Mouse (Mus musculus): ENCODE results near the gene Dph5. TPM values are rescaled to one million over a fixed set of nuclear protein-coding genes. Genes with fewer than 3 reads are reported as not detected.
A peak's percentile ranks its signal among the peaks of the same experiment; 100 is the strongest.

Dph5 gene
- polyA plus RNA-seq, 1 experiment from 2014 or later: 21.9 TPM

- no peak overlapping the region for H3K4me2 ChIP-seq (replicated peaks)
- H3K9ac ChIP-seq: no peak overlapping the region
- H3K9me3 ChIP-seq (replicated peaks): no peaks in the 10 kb centered on the region
- ATAC-seq (ENCODE audit: low FRiP score): no peak
- peaks cover 18% of the 10 kb centered on the region for H3K36me3 ChIP-seq
- no peaks in the 10 kb centered on the region for H3K4me1 ChIP-seq
- H3K4me3 ChIP-seq: no peak overlapping the region
- no peak overlapping the region for H3K27ac ChIP-seq
- WGBS: 100% methylated on average over 1 of the region's 1 CpGs
- no peaks in the 10 kb centered on the region for H3K27me3 ChIP-seq
These were observed 76.0 kb downstream of the Dph5 start for GRCm38 (mm10) chr3:115963597-115963996.

- Histone ChIP-seq H3K9ac (no peak overlapping the region), H3K36me3 (peaks cover 13% of the 10 kb centered on the region), H3K27ac (no peak overlapping the region), H3K27me3 (no peaks in the 10 kb centered on the region), H3K4me1 (no peaks in the 10 kb centered on the region), H3K9me3 (replicated peaks) (no peaks in the 10 kb centered on the region), H3K4me3 (no peak overlapping the region), H3K4me2 (replicated peaks) (no peak overlapping the region)
- 63% methylated on average over 5 of the region's 5 CpGs for WGBS
- no peak for ATAC-seq (ENCODE audit: low FRiP score)
These were observed 76.4 kb downstream of the Dph5 start for GRCm38 (mm10) chr3:115964071-115964470.

- Histone ChIP-seq H3K4me1 (0 out of 2 replicates have a peak, but pooled peaks cover 2% of the 10 kb centered on the region), H3K9ac (no peak overlapping the region), H3K27ac (no peak overlapping the region), H3K27me3 (no peaks in the 10 kb centered on the region), H3K36me3 (peaks cover 33% of the 10 kb centered on the region), H3K9me3 (replicated peaks) (no peaks in the 10 kb centered on the region), H3K4me2 (replicated peaks) (no peak overlapping the region), H3K4me3 (no peak overlapping the region)
- ATAC-seq (ENCODE audit: low FRiP score): peak; percentile 73
- 88% methylated on average over 10 of the region's 10 CpGs for WGBS
These were observed 81.3 kb downstream of the Dph5 start for GRCm38 (mm10) chr3:115968745-115969530.

- Histone ChIP-seq H3K9ac (no peak overlapping the region), H3K4me2 (replicated peaks) (no peak overlapping the region), H3K4me3 (no peak overlapping the region), H3K36me3 (peaks cover 44% of the 10 kb centered on the region), H3K27me3 (no peaks in the 10 kb centered on the region), H3K27ac (no peak overlapping the region), H3K4me1 (0 out of 2 replicates have a peak, but pooled peaks cover 2% of the 10 kb centered on the region), H3K9me3 (replicated peaks) (no peaks in the 10 kb centered on the region)
- ATAC-seq (ENCODE audit: low FRiP score): no peak
- WGBS: 96% methylated on average over 20 of the region's 20 CpGs
These were observed 83.6 kb downstream of the Dph5 start for GRCm38 (mm10) chr3:115971045-115971785.

GRCm38 (mm10) chr3:115971891-115972646 lies 84.4 kb downstream of the Dph5 start:
- 0 out of 2 replicates have a peak, but pooled peaks cover 2% of the 10 kb centered on the region for H3K4me1 ChIP-seq
- WGBS: 95% methylated on average over 14 of the region's 14 CpGs
- peaks cover 47% of the 10 kb centered on the region for H3K36me3 ChIP-seq
- no peak for ATAC-seq (ENCODE audit: low FRiP score)
- no peak overlapping the region for H3K27ac ChIP-seq
- H3K4me3 ChIP-seq: no peak overlapping the region
- H3K9ac ChIP-seq: no peak overlapping the region
- H3K27me3 ChIP-seq: no peaks in the 10 kb centered on the region
- no peaks in the 10 kb centered on the region for H3K9me3 ChIP-seq (replicated peaks)
- no peak overlapping the region for H3K4me2 ChIP-seq (replicated peaks)

- Histone ChIP-seq H3K9me3 (replicated peaks) (no peaks in the 10 kb centered on the region), H3K4me2 (replicated peaks) (no peak overlapping the region), H3K27ac (no peak overlapping the region), H3K4me3 (no peak overlapping the region), H3K36me3 (peaks cover 50% of the 10 kb centered on the region), H3K27me3 (no peaks in the 10 kb centered on the region), H3K9ac (no peak overlapping the region), H3K4me1 (0 out of 2 replicates have a peak, but pooled peaks cover under 1% of the 10 kb centered on the region)
- WGBS: 89% methylated on average over 6 of the region's 6 CpGs
- ATAC-seq (ENCODE audit: low FRiP score): no peak
These were observed 86.6 kb downstream of the Dph5 start for GRCm38 (mm10) chr3:115974228-115974627.

- H3K36me3 ChIP-seq: peaks cover 51% of the 10 kb centered on the region
- no peak for ATAC-seq (ENCODE audit: low FRiP score)
- H3K4me3 ChIP-seq: no peak overlapping the region
- H3K9me3 ChIP-seq (replicated peaks): no peaks in the 10 kb centered on the region
- H3K27me3 ChIP-seq: no peaks in the 10 kb centered on the region
- no peak overlapping the region for H3K9ac ChIP-seq
- WGBS: 92% methylated on average over 10 of the region's 10 CpGs
- no peaks in the 10 kb centered on the region for H3K4me1 ChIP-seq
- H3K4me2 ChIP-seq (replicated peaks): no peak overlapping the region
- no peak overlapping the region for H3K27ac ChIP-seq
These were observed 87.4 kb downstream of the Dph5 start for GRCm38 (mm10) chr3:115974995-115975394.

GRCm38 (mm10) chr3:115979000-115979399 lies 91.4 kb downstream of the Dph5 start:
- Histone ChIP-seq H3K9me3 (replicated peaks) (no peaks in the 10 kb centered on the region), H3K4me3 (no peak overlapping the region), H3K36me3 (peaks cover 52% of the 10 kb centered on the region), H3K27ac (no peak overlapping the region), H3K27me3 (no peaks in the 10 kb centered on the region), H3K4me1 (no peaks in the 10 kb centered on the region), H3K9ac (no peak overlapping the region), H3K4me2 (replicated peaks) (no peak overlapping the region)
- ATAC-seq (ENCODE audit: low FRiP score): no peak
- 47% methylated on average over 1 of the region's 1 CpGs for WGBS

- Histone ChIP-seq H3K4me2 (replicated peaks) (no peak overlapping the region), H3K9ac (no peak overlapping the region), H3K27me3 (no peaks in the 10 kb centered on the region), H3K4me3 (no peak overlapping the region), H3K36me3 (peaks cover 56% of the 10 kb centered on the region), H3K9me3 (replicated peaks) (no peaks in the 10 kb centered on the region), H3K27ac (no peak overlapping the region), H3K4me1 (no peaks in the 10 kb centered on the region)
- no peak for ATAC-seq (ENCODE audit: low FRiP score)
- 98% methylated on average over 8 of the region's 8 CpGs for WGBS
These were observed 95.6 kb downstream of the Dph5 start for GRCm38 (mm10) chr3:115983217-115983616.

Small RNA genes lying within 50 kb of the gene (microRNA-seq; reads per million reads assigned to microRNA genes)
- gene Mir669n: not detected

Other genes with a start within 250 kb of the Dph5 start
- 17.1 and 22.5 TPM in 2 replicates for gene S1pr1, start 172.8 kb upstream of the Dph5 start, polyA plus RNA-seq (2016; fragmentation: Nextera tagmentation; extraction: Ambion mirVana)
- 25.5 and 26.6 TPM in 2 replicates for gene Slc30a7, start 119.6 kb downstream of the Dph5 start, polyA plus RNA-seq (2016; fragmentation: Nextera tagmentation; extraction: Ambion mirVana)
- gene Extl2, start 119.6 kb downstream of the Dph5 start, polyA plus RNA-seq (2016; fragmentation: Nextera tagmentation; extraction: Ambion mirVana): 27.5 and 30.9 TPM in 2 replicates
- gene Vcam1, start 241.9 kb downstream of the Dph5 start, polyA plus RNA-seq (2016; fragmentation: Nextera tagmentation; extraction: Ambion mirVana): 81.2 and 90.2 TPM in 2 replicates